Mouse (Mus musculus) liver, embryonic 14.5 days (tissue): ENCODE measurements around the gene Stmn1. TPM values are rescaled to one million over a fixed set of nuclear protein-coding genes. Genes with fewer than 3 reads are reported as not detected.

ENCODE experiments used
- ATAC-seq: fragments of 200-750 bp; cut with Nextera tagmentation; 2 replicates; pipeline ENCODE4 v1.8.0; 2017; ENCODE audit warnings: moderate number of reproducible peaks, mild to moderate bottlenecking, moderate library complexity; ENCODE audit not compliant: insufficient read depth
- DNase-seq, 3 experiments: peaks; one replicate each; pipeline ENCODE4 v3.0.0-alpha.2; 2012 to 2013; ENCODE audit warnings: low read depth in 3 of 3, low spot score in 3 of 3
- H3K27ac ChIP-seq: fragments of 300-500 bp; sonication (generic); 2 replicates; pipeline ENCODE4 v1.5.1; 2014; ENCODE audit warnings: moderate library complexity, mild to moderate bottlenecking, control low read depth, inconsistent platforms
- H3K27me3 ChIP-seq: fragments of 300-500 bp; sonication (generic); 2 replicates; pipeline ENCODE4 v1.6.1; 2014; ENCODE audit warnings: mild to moderate bottlenecking, low read length, moderate library complexity; ENCODE audit not compliant: control insufficient read depth, insufficient read depth
- H3K36me3 ChIP-seq: fragments of 300-500 bp; sonication (generic); replicated peaks from 2 replicates; pipeline ENCODE4 v1.6.1; 2014; ENCODE audit warnings: low read depth; ENCODE audit not compliant: control insufficient read depth, insufficient read depth
- H3K4me1 ChIP-seq, 2 experiments: fragments of 200-500 bp in 1 of 2; fragments of 300-500 bp in 1 of 2; sonication (generic) in 1 of 2; replicated peaks; 2 replicates each; pipeline ENCODE4 v1.6.1; 2012 to 2014; ENCODE audit warnings: antibody characterized with exemption in 1 of 2, inconsistent platforms in 1 of 2, low read length in 1 of 2; ENCODE audit not compliant: control insufficient read depth in 2 of 2, insufficient read depth in 2 of 2
- H3K4me2 ChIP-seq: fragments of 300-500 bp; sonication (generic); 2 replicates; pipeline ENCODE4 v1.6.1; 2014; ENCODE audit warnings: low read depth, mild to moderate bottlenecking, control low read depth, moderate library complexity
- H3K4me3 ChIP-seq, 2 experiments: fragments of 200-500 bp in 1 of 2; fragments of 300-500 bp in 1 of 2; sonication (generic) in 1 of 2; 2 replicates each; pipeline ENCODE4 v1.5.1; 2012 to 2014; ENCODE audit warnings: low read depth in 2 of 2, low read length in 2 of 2, mild to moderate bottlenecking in 2 of 2, control low read depth in 1 of 2, inconsistent platforms in 1 of 2, moderate library complexity in 1 of 2; ENCODE audit not compliant: insufficient read depth in 1 of 2
- H3K9ac ChIP-seq: fragments of 300-500 bp; sonication (generic); replicated peaks from 2 replicates; pipeline ENCODE4 v1.6.1; 2014; ENCODE audit warnings: mild to moderate bottlenecking, control low read depth, moderate library complexity
- H3K9me3 ChIP-seq: fragments of 300-500 bp; sonication (generic); 2 replicates; pipeline ENCODE4 v1.6.1; 2016; ENCODE audit warnings: low read length, mixed read lengths; ENCODE audit not compliant: control insufficient read depth
- CTCF ChIP-seq: IDR thresholded peaks from 2 replicates; pipeline ENCODE4 v1.5.1; 2016; ENCODE audit warnings: antibody characterized with exemption, low read depth, control low read depth
- EP300 ChIP-seq: IDR thresholded peaks from 2 replicates; pipeline ENCODE4 v1.6.1; 2016; ENCODE audit warnings: antibody characterized with exemption, low read depth
- WGBS: fragments of 180-500 bp; shearing (Covaris S2); extraction: QIAGEN DNeasy Blood & Tissue Kit; methylation state at CpG from one replicate; pipeline ENCODE4 v1.1.7; 2014; ENCODE audit not compliant: insufficient replicate concordance; 5-methylcytosine and 5-hydroxymethylcytosine counted together
- microRNA-seq: library from miRNA; unstranded; fragments of <30 nt; microRNA quantifications from one replicate; pipeline ENCODE4, GENCODE M21; 2016
- polyA plus RNA-seq, 2 experiments: library from polyadenylated mRNA; depleted of rRNA in 1 of 2; stranded (reverse) in 1 of 2; unstranded in 1 of 2; fragments of >200 nt; fragmentation: Nextera tagmentation in 1 of 2; extraction: Ambion mirVana in 1 of 2; gene quantifications; 2 replicates each; pipeline versions ENCODE4 v1.2.1 to v1.2.3; 2012 to 2014

Gene Stmn1
- polyA plus RNA-seq, 2 experiments = 104 to 404 TPM

GRCm38 (mm10) chr4:134515614-134516013 lies 47.5 kb downstream of the Stmn1 start:
- H3K36me3 ChIP-seq = peaks cover 17% of the 10 kb centered on the region
- peak overlapping the region; percentile 79 for H3K4me2 ChIP-seq
- H3K27me3 ChIP-seq = no peaks in the 10 kb centered on the region
- H3K4me1 ChIP-seq = peaks cover 35 to 46% of the 10 kb centered on the region in 2 experiments
- WGBS = 53% methylated on average over 7 of the region's 7 CpGs
- peak overlapping the region; percentile 13; the same call in 1 of the 2 replicates for H3K9ac ChIP-seq
- DNase-seq = no peak
- peak overlapping the region; percentile 20 for H3K27ac ChIP-seq
- H3K9me3 ChIP-seq = no peaks in the 10 kb centered on the region
- no peak overlapping the region for H3K4me3 ChIP-seq
- no peak for ATAC-seq
- no peak for TF ChIP-seq EP300
- TF ChIP-seq CTCF = no peak

- peak overlapping the region; percentile 20; the same call in 1 of the 2 replicates for H3K4me2 ChIP-seq
- no peak overlapping the region; the same call in 1 of the 2 replicates for H3K27ac ChIP-seq
- DNase-seq = no peak
- ATAC-seq = no peak
- H3K36me3 ChIP-seq = peaks cover 31% of the 10 kb centered on the region
- H3K4me1 ChIP-seq = peaks cover 35 to 44% of the 10 kb centered on the region in 2 experiments
- no peaks in the 10 kb centered on the region for H3K9me3 ChIP-seq
- no peak overlapping the region; the same call in 1 of the 2 replicates for H3K9ac ChIP-seq
- H3K4me3 ChIP-seq = no peak overlapping the region
- no peaks in the 10 kb centered on the region for H3K27me3 ChIP-seq
- TF ChIP-seq CTCF (no peak), EP300 (no peak)
- 60% methylated on average over 8 of the region's 8 CpGs for WGBS
These were observed 48.9 kb downstream of the Stmn1 start for GRCm38 (mm10) chr4:134516981-134517380.

GRCm38 (mm10) chr4:134517719-134518118 lies 49.6 kb downstream of the Stmn1 start:
- Histone ChIP-seq H3K27me3 (no peaks in the 10 kb centered on the region), H3K9ac (no peak overlapping the region), H3K27ac (no peak overlapping the region), H3K4me3 (no peak overlapping the region), H3K4me1 (peaks cover 30 to 40% of the 10 kb centered on the region in 2 experiments), H3K9me3 (no peaks in the 10 kb centered on the region), H3K4me2 (no peak overlapping the region), H3K36me3 (peaks cover 34% of the 10 kb centered on the region)
- no peak for TF ChIP-seq EP300
- ATAC-seq (no peak), DNase-seq (no peak)
- WGBS = 66% methylated on average over 10 of the region's 10 CpGs

- H3K9ac ChIP-seq = no peak overlapping the region
- no peak for TF ChIP-seq CTCF
- no peak for TF ChIP-seq EP300
- peaks cover 42% of the 10 kb centered on the region for H3K36me3 ChIP-seq
- H3K9me3 ChIP-seq = no peaks in the 10 kb centered on the region
- no peak for DNase-seq
- H3K27me3 ChIP-seq = no peaks in the 10 kb centered on the region
- H3K4me1 ChIP-seq = peaks cover 27 to 36% of the 10 kb centered on the region in 2 experiments
- ATAC-seq = no peak
- H3K4me3 ChIP-seq = no peak overlapping the region
- 84% methylated on average over 4 of the region's 4 CpGs for WGBS
- H3K4me2 ChIP-seq = no peak overlapping the region
- H3K27ac ChIP-seq = no peak overlapping the region
These were observed 50.4 kb downstream of the Stmn1 start for GRCm38 (mm10) chr4:134518541-134518940.

DNA sequence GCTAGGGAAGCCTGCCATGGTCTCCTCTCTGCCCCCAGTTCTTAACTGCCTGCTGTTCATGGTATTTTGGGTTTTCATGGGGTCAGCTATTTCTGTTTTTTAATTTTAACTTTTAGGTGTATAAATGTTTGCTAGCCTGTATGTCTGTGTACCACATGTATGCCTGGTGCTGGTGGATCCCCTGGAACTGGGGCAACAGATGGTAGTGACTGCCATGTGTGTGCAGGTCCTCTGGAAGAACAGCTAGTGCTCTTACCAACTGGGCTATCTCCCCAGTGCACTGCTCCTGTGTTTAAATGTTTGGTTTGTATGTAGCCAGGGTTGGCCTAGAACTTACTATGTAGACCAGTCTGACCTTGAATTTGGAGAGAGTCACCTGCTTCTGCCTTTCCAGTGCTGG lies 51.2 kb downstream of the Stmn1 start:
- no peak overlapping the region for H3K4me2 ChIP-seq
- no peaks in the 10 kb centered on the region for H3K27me3 ChIP-seq
- no peaks in the 10 kb centered on the region for H3K9me3 ChIP-seq
- no peak overlapping the region for H3K9ac ChIP-seq
- no peak for ATAC-seq
- no peak overlapping the region for H3K4me3 ChIP-seq
- peaks cover 47% of the 10 kb centered on the region for H3K36me3 ChIP-seq
- peaks cover 21 to 28% of the 10 kb centered on the region in 2 experiments for H3K4me1 ChIP-seq
- TF ChIP-seq EP300 = no peak
- no peak for DNase-seq
- no peak overlapping the region for H3K27ac ChIP-seq

Small RNA genes lying within 50 kb of the gene (microRNA-seq; reads per million reads assigned to microRNA genes)
- 14.8 reads per million, percentile 26 among the genes with 10 or more reads in this experiment for gene Gm23634

Other genes starting within 250 kb of the Stmn1 start
- not detected in 2 replicates for gene Catsper4, start 240.9 kb upstream of the Stmn1 start, polyA plus RNA-seq (2012; rRNA removed)
- gene Catsper4, start 240.9 kb upstream of the Stmn1 start, polyA plus RNA-seq (2014; fragmentation: Nextera tagmentation; extraction: Ambion mirVana) = not detected in 2 replicates
- gene Cnksr1, start 229.9 kb upstream of the Stmn1 start, polyA plus RNA-seq (2012; rRNA removed) = 0.05 and 0.06 TPM in 2 replicates
- gene Cnksr1, start 229.9 kb upstream of the Stmn1 start, polyA plus RNA-seq (2014; fragmentation: Nextera tagmentation; extraction: Ambion mirVana) = 0.35 TPM in 1 of 2 replicates, not detected in the other
- gene E130218I03Rik, start 224.7 kb upstream of the Stmn1 start, polyA plus RNA-seq (2012; rRNA removed) = not detected in 2 replicates
- gene E130218I03Rik, start 224.7 kb upstream of the Stmn1 start, polyA plus RNA-seq (2014; fragmentation: Nextera tagmentation; extraction: Ambion mirVana) = not detected in 2 replicates
- gene Zfp593, start 222.7 kb upstream of the Stmn1 start, polyA plus RNA-seq (2012; rRNA removed) = 5.6 and 6.4 TPM in 2 replicates
- 7.1 TPM in 2 replicates for gene Zfp593, start 222.7 kb upstream of the Stmn1 start, polyA plus RNA-seq (2014; fragmentation: Nextera tagmentation; extraction: Ambion mirVana)
- not detected in 2 replicates for gene Gm30191, start 221.4 kb upstream of the Stmn1 start, polyA plus RNA-seq (2012; rRNA removed)
- not detected in 2 replicates for gene Gm30191, start 221.4 kb upstream of the Stmn1 start, polyA plus RNA-seq (2014; fragmentation: Nextera tagmentation; extraction: Ambion mirVana)
- gene Grrp1, start 214.2 kb upstream of the Stmn1 start, polyA plus RNA-seq (2012; rRNA removed) = 0.77 and 1.1 TPM in 2 replicates
- gene Grrp1, start 214.2 kb upstream of the Stmn1 start, polyA plus RNA-seq (2014; fragmentation: Nextera tagmentation; extraction: Ambion mirVana) = 0.40 and 0.55 TPM in 2 replicates
- gene Pdik1l, start 180.4 kb upstream of the Stmn1 start, polyA plus RNA-seq (2012; rRNA removed) = 2.8 and 4.5 TPM in 2 replicates
- gene Pdik1l, start 180.4 kb upstream of the Stmn1 start, polyA plus RNA-seq (2014; fragmentation: Nextera tagmentation; extraction: Ambion mirVana) = 11.7 and 12.4 TPM in 2 replicates
- 0.07 TPM in 1 of 2 replicates, not detected in the other for gene Trim63, start 153.2 kb upstream of the Stmn1 start, polyA plus RNA-seq (2012; rRNA removed)
- not detected in 2 replicates for gene Trim63, start 153.2 kb upstream of the Stmn1 start, polyA plus RNA-seq (2014; fragmentation: Nextera tagmentation; extraction: Ambion mirVana)
- gene Slc30a2, start 125.1 kb upstream of the Stmn1 start, polyA plus RNA-seq (2012; rRNA removed) = 0.02 TPM in 1 of 2 replicates, not detected in the other
- not detected in 2 replicates for gene Slc30a2, start 125.1 kb upstream of the Stmn1 start, polyA plus RNA-seq (2014; fragmentation: Nextera tagmentation; extraction: Ambion mirVana)
- gene Extl1, start 84.5 kb upstream of the Stmn1 start, polyA plus RNA-seq (2012; rRNA removed) = 0.04 and 0.16 TPM in 2 replicates
- 0.04 and 0.11 TPM in 2 replicates for gene Extl1, start 84.5 kb upstream of the Stmn1 start, polyA plus RNA-seq (2014; fragmentation: Nextera tagmentation; extraction: Ambion mirVana)
- 3.9 and 4.3 TPM in 2 replicates for gene Pafah2, start 72.0 kb upstream of the Stmn1 start, polyA plus RNA-seq (2012; rRNA removed)
- gene Pafah2, start 72.0 kb upstream of the Stmn1 start, polyA plus RNA-seq (2014; fragmentation: Nextera tagmentation; extraction: Ambion mirVana) = 4.3 and 5.4 TPM in 2 replicates
- gene Paqr7, start 28.4 kb downstream of the Stmn1 start, polyA plus RNA-seq (2012; rRNA removed) = 4.1 and 5.7 TPM in 2 replicates
- 1.9 and 2.3 TPM in 2 replicates for gene Paqr7, start 28.4 kb downstream of the Stmn1 start, polyA plus RNA-seq (2014; fragmentation: Nextera tagmentation; extraction: Ambion mirVana)
- 13.5 and 21.0 TPM in 2 replicates for gene Aunip, start 42.7 kb downstream of the Stmn1 start, polyA plus RNA-seq (2012; rRNA removed)
- 7.6 and 10.2 TPM in 2 replicates for gene Aunip, start 42.7 kb downstream of the Stmn1 start, polyA plus RNA-seq (2014; fragmentation: Nextera tagmentation; extraction: Ambion mirVana)
- 27.0 and 28.4 TPM in 2 replicates for gene Mtfr1l, start 67.1 kb downstream of the Stmn1 start, polyA plus RNA-seq (2012; rRNA removed)
- 41.6 and 48.5 TPM in 2 replicates for gene Mtfr1l, start 67.1 kb downstream of the Stmn1 start, polyA plus RNA-seq (2014; fragmentation: Nextera tagmentation; extraction: Ambion mirVana)
- gene Selenon, start 83.8 kb downstream of the Stmn1 start, polyA plus RNA-seq (2012; rRNA removed) = 3.6 and 4.6 TPM in 2 replicates
- 1.9 and 3.4 TPM in 2 replicates for gene Selenon, start 83.8 kb downstream of the Stmn1 start, polyA plus RNA-seq (2014; fragmentation: Nextera tagmentation; extraction: Ambion mirVana)
- gene Man1c1, start 236.0 kb downstream of the Stmn1 start, polyA plus RNA-seq (2012; rRNA removed) = 1.6 and 1.9 TPM in 2 replicates
- gene Man1c1, start 236.0 kb downstream of the Stmn1 start, polyA plus RNA-seq (2014; fragmentation: Nextera tagmentation; extraction: Ambion mirVana) = 1.00 and 1.2 TPM in 2 replicates